Mouse (Mus musculus) MEL (cell line): ENCODE results near the gene Arsb. TPM values are rescaled to one million over a fixed set of nuclear protein-coding genes. Genes with fewer than 3 reads are reported as not detected.

Experiments
- DNase-seq: peaks from one replicate; pipeline ENCODE4 v3.0.0; 2011; ENCODE audit warnings: low read depth, low spot score
- H3K27ac ChIP-seq: 2 replicates; pipeline ENCODE4 v1.5.1; 2012; ENCODE audit warnings: low read depth, mild to moderate bottlenecking, control low read depth, low read length, moderate library complexity; ENCODE audit not compliant: control insufficient read depth
- H3K27me3 ChIP-seq, 2 experiments: fragments of 150-350 bp in 1 of 2; sonication (generic) in 1 of 2; 2 replicates each; pipeline ENCODE4 v1.6.1; 2012; ENCODE audit warnings: low read length in 2 of 2, mild to moderate bottlenecking in 2 of 2, improper control_type of control experiment in 1 of 2, moderate library complexity in 1 of 2; ENCODE audit not compliant: insufficient read depth in 2 of 2, control insufficient read depth in 1 of 2
- H3K36me3 ChIP-seq, 2 experiments: 2 replicates each; pipeline ENCODE4 v1.6.1; 2012 to 2014; ENCODE audit warnings: low read length in 2 of 2, improper control_type of control experiment in 1 of 2, inconsistent platforms in 1 of 2, mild to moderate bottlenecking in 1 of 2; ENCODE audit not compliant: insufficient read depth in 2 of 2, control insufficient read depth in 1 of 2
- H3K4me1 ChIP-seq, 2 experiments: fragments of 150-350 bp in 1 of 2; sonication (generic) in 1 of 2; 2 replicates each; pipeline ENCODE4 v1.6.1; 2012; ENCODE audit warnings: low read length in 2 of 2, improper control_type of control experiment in 1 of 2, mild to moderate bottlenecking in 1 of 2; ENCODE audit not compliant: insufficient read depth in 2 of 2, control insufficient read depth in 1 of 2
- H3K4me3 ChIP-seq, 2 experiments: fragments of 150-350 bp in 1 of 2; sonication (generic) in 1 of 2; 2 replicates each; pipeline ENCODE4 v1.5.1; 2012; ENCODE audit warnings: low read depth in 2 of 2, low read length in 2 of 2, mild to moderate bottlenecking in 2 of 2, moderate library complexity in 2 of 2, control low read depth in 1 of 2, improper control_type of control experiment in 1 of 2; ENCODE audit not compliant: control insufficient read depth in 1 of 2, insufficient read depth in 1 of 2
- H3K79me2 ChIP-seq: 2 replicates; pipeline ENCODE4 v1.6.1; 2012; ENCODE audit warnings: mild to moderate bottlenecking, low read length, moderate library complexity; ENCODE audit not compliant: control insufficient read depth, poor library complexity, insufficient read depth
- H3K9ac ChIP-seq: 2 replicates; pipeline ENCODE4 v1.6.1; 2012; ENCODE audit warnings: low read depth, mild to moderate bottlenecking, control low read depth, low read length, moderate library complexity; ENCODE audit not compliant: control insufficient read depth, poor library complexity, severe bottlenecking
- H3K9me3 ChIP-seq: fragments of 150-350 bp; sonication (generic); replicated peaks from 2 replicates; pipeline ENCODE4 v1.6.1; 2012; ENCODE audit warnings: mild to moderate bottlenecking, low read length, improper control_type of control experiment, moderate library complexity; ENCODE audit not compliant: insufficient read depth
- BHLHE40 ChIP-seq: IDR thresholded peaks from 2 replicates; pipeline ENCODE4 v1.6.1; 2012; ENCODE audit warnings: low read depth, mild to moderate bottlenecking, inconsistent platforms, low read length, improper control_type of control experiment, borderline replicate concordance
- CHD1 ChIP-seq: IDR thresholded peaks from 2 replicates; pipeline ENCODE4 v1.6.1; 2012; ENCODE audit warnings: low read depth, mild to moderate bottlenecking, inconsistent platforms, low read length, improper control_type of control experiment
- CHD2 ChIP-seq: IDR thresholded peaks from 2 replicates; pipeline ENCODE4 v1.6.1; 2011; ENCODE audit warnings: low read length, improper control_type of control experiment
- E2F4 ChIP-seq: IDR thresholded peaks from 2 replicates; pipeline ENCODE4 v1.6.1; 2011; ENCODE audit warnings: low read depth, low read length, improper control_type of control experiment, borderline replicate concordance
- ELF1 ChIP-seq: IDR thresholded peaks from 2 replicates; pipeline ENCODE4 v1.6.1; 2014; ENCODE audit warnings: low read depth, mild to moderate bottlenecking, inconsistent platforms, low read length, improper control_type of control experiment, moderate library complexity
- ETS1 ChIP-seq: IDR thresholded peaks from 2 replicates; pipeline ENCODE4 v1.6.1; 2012; ENCODE audit warnings: low read depth, mild to moderate bottlenecking, inconsistent platforms, low read length, improper control_type of control experiment, moderate library complexity
- JUND ChIP-seq: IDR thresholded peaks from 2 replicates; pipeline ENCODE4 v1.6.1; 2011; ENCODE audit warnings: low read depth, mild to moderate bottlenecking, improper control_type of control experiment, low read length
- KAT2A ChIP-seq: conservative IDR thresholded peaks from 2 replicates; pipeline ENCODE4 v1.6.1; 2012; ENCODE audit warnings: low read depth, low read length, improper control_type of control experiment, inconsistent platforms
- MAFK ChIP-seq: IDR thresholded peaks from 2 replicates; pipeline ENCODE4 v1.6.1; 2011; ENCODE audit warnings: low read depth, mild to moderate bottlenecking, low read length, improper control_type of control experiment, borderline replicate concordance
- MAX ChIP-seq: IDR thresholded peaks from 2 replicates; pipeline ENCODE4 v1.6.1; 2011; ENCODE audit warnings: low read length, improper control_type of control experiment
- MAZ ChIP-seq: IDR thresholded peaks from 2 replicates; pipeline ENCODE4 v1.6.1; 2012; ENCODE audit warnings: low read depth, mild to moderate bottlenecking, inconsistent platforms, low read length, improper control_type of control experiment
- MEF2A ChIP-seq: IDR thresholded peaks from 2 replicates; pipeline ENCODE4 v1.6.1; 2014; ENCODE audit warnings: low read depth, mild to moderate bottlenecking, inconsistent platforms, low read length, improper control_type of control experiment; ENCODE audit not compliant: poor library complexity, insufficient replicate concordance, severe bottlenecking; ENCODE audit errors: extremely low read depth
- MYB ChIP-seq: IDR thresholded peaks from 2 replicates; pipeline ENCODE4 v1.6.1; 2011; ENCODE audit warnings: mild to moderate bottlenecking, low read depth, low read length, improper control_type of control experiment
- POLR2A ChIP-seq, 2 experiments: IDR thresholded peaks; 2 replicates each; pipeline ENCODE4 v1.6.1; 2011 to 2012; ENCODE audit warnings: low read length in 2 of 2, mild to moderate bottlenecking in 2 of 2, control low read depth in 1 of 2, improper control_type of control experiment in 1 of 2, low read depth in 1 of 2, moderate library complexity in 1 of 2; ENCODE audit not compliant: control insufficient read depth in 1 of 2, insufficient read depth in 1 of 2, poor library complexity in 1 of 2
- RAD21 ChIP-seq: IDR thresholded peaks from 2 replicates; pipeline ENCODE4 v1.6.1; 2011; ENCODE audit warnings: mild to moderate bottlenecking, low read depth, low read length, improper control_type of control experiment
- RCOR1 ChIP-seq: IDR thresholded peaks from 2 replicates; pipeline ENCODE4 v1.6.1; 2012; ENCODE audit warnings: low read depth, mild to moderate bottlenecking, inconsistent platforms, low read length, improper control_type of control experiment
- UBTF ChIP-seq: IDR thresholded peaks from 2 replicates; pipeline ENCODE4 v1.6.1; 2012; ENCODE audit warnings: low read depth, mild to moderate bottlenecking, inconsistent platforms, low read length, improper control_type of control experiment, moderate library complexity, borderline replicate concordance; ENCODE audit not compliant: insufficient read depth
- USF2 ChIP-seq, 2 experiments: IDR thresholded peaks; 2 replicates each; pipeline ENCODE4 v1.6.1; 2011 to 2012; ENCODE audit warnings: improper control_type of control experiment in 2 of 2, low read length in 2 of 2, borderline replicate concordance in 1 of 2, inconsistent platforms in 1 of 2, low read depth in 1 of 2, mild to moderate bottlenecking in 1 of 2; ENCODE audit not compliant: insufficient read depth in 1 of 2
- ZKSCAN1 ChIP-seq: IDR thresholded peaks from 2 replicates; pipeline ENCODE4 v1.6.1; 2012; ENCODE audit warnings: low read depth, mild to moderate bottlenecking, inconsistent platforms, low read length, improper control_type of control experiment, moderate library complexity
- ZMIZ1 ChIP-seq: IDR thresholded peaks from 2 replicates; pipeline ENCODE4 v1.6.1; 2012; ENCODE audit warnings: low read depth, mild to moderate bottlenecking, inconsistent platforms, low read length, improper control_type of control experiment, moderate library complexity
- polyA plus RNA-seq, 2 experiments: library from polyadenylated mRNA; stranded (reverse) in 1 of 2; unstranded in 1 of 2; fragments of >175 nt in 1 of 2; fragments of >200 nt in 1 of 2; gene quantifications; 2 replicates each; pipeline versions ENCODE4 v1.2.1 to v1.2.4; 2012; ENCODE audit warnings: low replicate concordance in 2 of 2, low read depth in 1 of 2; ENCODE audit not compliant: insufficient read length in 2 of 2, insufficient read depth in 1 of 2, missing spikeins in 1 of 2
- total RNA-seq: library from RNA; depleted of rRNA; stranded (reverse); fragments of 300-350 nt; gene quantifications from 2 replicates; pipeline ENCODE4 v1.2.3, GENCODE M21; 2012

The Arsb gene
- total and polyA plus RNA-seq, 3 experiments = 0.04 to 0.07 TPM; not detected in 1

GRCm38 (mm10) chr13:93839137-93839630 is 67.8 kb downstream of the Arsb start:
- no peaks in the 10 kb centered on the region for H3K36me3 ChIP-seq
- no peak overlapping the region for H3K4me3 ChIP-seq
- no peak overlapping the region for H3K9ac ChIP-seq
- DNase-seq = no peak
- H3K79me2 ChIP-seq = no peaks in the 10 kb centered on the region
- TF ChIP-seq ZMIZ1 (no peak), POLR2A (IDR thresholded peaks at IDR 0.05; ENCODE audit: control insufficient read depth in 1 of 2, insufficient read depth in 1 of 2, low read depth in 1 of 2, low read length in 2 of 2, poor library complexity in 1 of 2) (no peak), JUND (no peak), CHD2 (no peak), MYB (no peak), UBTF (no peak), CHD1 (no peak), RAD21 (no peak), E2F4 (no peak), ELF1 (no peak), ETS1 (no peak), ZKSCAN1 (no peak), MAZ (no peak), KAT2A (no peak)
- TF ChIP-seq, all 39 proteins: peak for 0
- H3K4me1 ChIP-seq = no peaks in the 10 kb centered on the region
- H3K9me3 ChIP-seq = no peaks in the 10 kb centered on the region
- no peaks in the 10 kb centered on the region for H3K27me3 ChIP-seq
- no peak overlapping the region for H3K27ac ChIP-seq

- Histone ChIP-seq H3K36me3 (no peaks in the 10 kb centered on the region), H3K4me1 (no peaks in the 10 kb centered on the region), H3K4me3 (no peak overlapping the region), H3K9ac (no peak overlapping the region), H3K9me3 (no peaks in the 10 kb centered on the region), H3K27ac (no peak overlapping the region), H3K27me3 (no peaks in the 10 kb centered on the region), H3K79me2 (no peaks in the 10 kb centered on the region)
- no peak for DNase-seq
- no peak for TF ChIP-seq MAFK
- no peak for TF ChIP-seq BHLHE40
- no peak for TF ChIP-seq KAT2A
- TF ChIP-seq MEF2A = no peak
- TF ChIP-seq E2F4 = no peak
- TF ChIP-seq USF2 (IDR thresholded peaks at IDR 0.05; ENCODE audit: borderline replicate concordance in 1 of 2, insufficient read depth in 1 of 2, low read depth in 1 of 2, low read length in 2 of 2) = no peak
- TF ChIP-seq JUND = no peak
- no peak for TF ChIP-seq RCOR1
- no peak for TF ChIP-seq MAX
- no peak for TF ChIP-seq RAD21
Measured at GRCm38 (mm10) chr13:93839721-93840120, 68.3 kb downstream of the Arsb start.
